Mouse (Mus musculus): ENCODE measurements around the gene Cldn18.

Cldn18 gene

DNA sequence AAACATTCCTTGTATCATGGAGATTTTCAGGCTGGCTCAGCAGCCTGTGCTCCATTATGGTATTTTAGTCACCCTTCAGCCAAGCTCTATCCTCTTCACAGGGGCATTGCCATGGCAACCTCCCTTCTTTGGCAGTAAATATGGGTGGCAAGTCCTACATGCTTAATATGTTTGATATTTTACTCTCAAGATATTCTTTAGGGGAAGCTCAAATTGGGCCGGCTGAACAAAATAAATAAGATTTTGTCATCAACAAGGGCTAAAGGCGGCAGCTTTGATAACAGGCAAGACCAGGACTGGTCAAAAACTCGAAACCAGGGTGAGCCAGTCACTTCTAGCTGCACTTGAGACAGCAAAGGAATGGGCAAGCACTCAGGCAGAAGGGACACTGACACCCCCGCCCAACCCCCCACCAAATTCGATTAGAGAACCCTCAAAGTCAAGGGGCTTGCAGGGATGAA lies 32.0 kb downstream of the Cldn18 start:
- no peak for DNase-seq (ENCODE audit: low spot score)

DNA sequence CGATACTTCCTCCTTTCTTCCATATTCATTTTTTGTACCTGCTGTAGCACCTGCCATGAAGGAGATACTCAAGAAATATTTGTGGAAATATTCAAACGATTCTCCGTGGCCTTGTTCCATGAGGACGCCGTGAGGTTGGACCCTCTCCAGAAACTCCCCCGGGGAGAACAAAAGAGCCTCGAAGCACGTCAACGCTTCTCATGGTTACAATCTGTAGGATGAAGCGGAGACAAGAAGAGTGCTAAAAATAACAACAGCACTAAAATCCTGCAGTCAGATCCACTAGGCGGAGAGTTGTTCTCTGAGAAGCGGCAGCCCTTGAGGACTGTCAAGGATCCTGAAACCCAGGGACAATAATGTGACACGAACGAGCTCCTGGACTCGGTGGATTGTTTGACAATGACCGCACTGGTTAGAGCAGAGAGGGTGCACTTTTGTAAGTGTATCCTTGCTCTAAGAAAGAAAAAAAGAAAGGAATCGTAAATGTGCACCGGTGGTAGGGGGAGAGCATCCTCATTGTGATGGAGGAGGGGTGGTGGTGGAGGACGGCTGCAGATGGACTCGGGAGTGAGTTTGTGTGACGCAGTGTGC lies 35.0 kb downstream of the Cldn18 start:
- DNase-seq (ENCODE audit: low spot score) = no peak

DNA sequence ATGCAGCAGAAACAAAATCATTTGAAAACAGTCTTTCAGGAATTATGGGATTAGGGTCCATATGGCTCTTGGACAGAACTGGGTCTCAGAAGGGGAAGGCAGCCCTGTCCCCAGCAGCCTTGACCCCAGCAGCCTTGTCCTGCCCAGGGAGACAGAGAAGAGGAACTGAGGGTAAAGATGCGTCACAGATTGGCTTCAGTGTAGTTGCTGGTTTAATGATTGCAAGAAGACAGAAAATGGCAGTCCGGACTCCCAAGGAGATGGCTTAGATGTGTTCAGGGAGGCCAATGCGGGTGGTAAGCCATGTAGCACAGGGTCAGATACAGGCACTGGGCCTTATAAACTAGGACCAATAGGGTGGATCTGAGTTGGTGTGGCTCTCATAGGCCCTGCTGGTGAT lies 41.4 kb downstream of the Cldn18 start:
- DNase-seq (ENCODE audit: low spot score) = no peak

DNA sequence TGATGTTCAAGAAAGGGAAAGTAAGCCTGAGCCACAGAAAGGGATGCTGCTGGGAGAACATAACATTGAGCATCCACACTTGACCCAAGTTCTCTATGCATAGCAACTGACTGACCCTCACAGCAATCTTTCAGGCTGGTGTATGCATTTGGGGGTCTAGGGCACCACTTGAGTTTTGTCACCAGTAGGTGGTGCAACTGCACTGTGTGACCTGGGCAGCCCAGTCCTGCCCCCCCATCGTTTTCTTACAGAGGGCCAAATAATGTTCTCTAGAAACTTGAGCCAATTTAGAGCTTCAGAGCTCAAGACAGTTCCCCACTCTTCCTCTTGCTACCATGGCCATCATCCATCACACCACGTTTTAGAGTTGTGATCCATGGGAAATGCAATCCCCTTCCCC lies 45.5 kb downstream of the Cldn18 start:
- DNase-seq (ENCODE audit: low spot score) = no peak

DNA sequence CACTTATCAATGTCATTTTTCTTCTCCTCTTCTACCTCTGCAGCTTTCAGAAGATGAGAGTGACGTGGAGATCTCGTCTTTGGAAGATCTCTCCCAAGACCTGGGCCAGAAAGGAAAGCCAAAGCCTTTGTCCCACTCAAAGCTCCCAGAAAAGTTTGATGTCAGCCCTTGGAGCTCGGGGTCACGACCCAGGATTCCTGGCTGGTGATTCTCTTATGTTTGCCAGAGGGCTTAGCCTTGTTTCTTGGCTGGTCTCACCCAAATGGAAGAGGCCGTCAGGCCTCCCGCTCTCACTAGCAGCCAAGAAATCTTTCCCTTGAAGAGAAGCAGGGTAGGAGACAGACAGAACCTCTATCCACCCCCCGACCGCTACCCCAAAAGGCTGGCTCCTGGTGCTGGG lies 49.5 kb downstream of the Cldn18 start:
- DNase-seq (ENCODE audit: low spot score) = peak; percentile 85

DNA sequence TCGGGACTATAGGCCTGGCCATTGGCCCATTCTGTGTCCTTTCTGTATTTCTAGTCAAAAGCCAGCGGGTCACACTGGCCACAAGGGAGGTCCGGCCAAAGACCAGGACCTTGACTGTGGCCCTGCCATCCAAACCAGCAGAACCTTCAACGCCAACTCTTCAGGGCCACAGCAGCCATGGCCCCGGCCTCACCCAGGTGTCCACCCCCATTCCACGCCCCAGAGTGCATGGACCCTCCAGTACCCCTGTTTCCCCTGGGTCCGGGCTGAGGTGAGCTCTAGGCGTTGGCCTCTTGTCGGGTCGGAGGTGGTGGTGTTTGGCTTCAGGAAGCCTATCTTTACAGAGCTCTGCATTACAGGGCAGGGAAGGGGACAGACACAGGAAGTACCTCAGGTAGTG lies 54.2 kb downstream of the Cldn18 start:
- no peak for DNase-seq (ENCODE audit: low spot score)

DNA sequence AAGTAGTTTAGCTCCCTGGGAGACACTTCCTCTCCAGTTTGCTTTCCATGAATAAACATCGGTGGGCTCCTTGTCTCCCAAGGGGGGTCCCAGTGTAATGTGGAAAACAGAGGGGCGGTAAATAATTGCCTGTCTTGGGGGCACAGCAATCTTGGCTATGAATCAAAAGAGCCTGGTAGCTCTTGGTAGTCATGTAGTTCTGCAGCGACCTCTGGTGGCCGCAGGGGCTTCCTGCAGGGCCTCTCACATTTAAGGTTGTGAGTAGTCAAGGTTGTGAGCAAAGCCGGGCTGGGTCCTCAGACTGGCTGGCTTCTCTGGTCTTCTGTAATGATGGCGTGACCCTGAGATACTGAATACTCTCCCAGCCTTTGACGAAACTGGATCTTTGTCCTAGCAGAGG lies 54.7 kb downstream of the Cldn18 start:
- peak; percentile 79 for DNase-seq (ENCODE audit: low spot score)

DNA sequence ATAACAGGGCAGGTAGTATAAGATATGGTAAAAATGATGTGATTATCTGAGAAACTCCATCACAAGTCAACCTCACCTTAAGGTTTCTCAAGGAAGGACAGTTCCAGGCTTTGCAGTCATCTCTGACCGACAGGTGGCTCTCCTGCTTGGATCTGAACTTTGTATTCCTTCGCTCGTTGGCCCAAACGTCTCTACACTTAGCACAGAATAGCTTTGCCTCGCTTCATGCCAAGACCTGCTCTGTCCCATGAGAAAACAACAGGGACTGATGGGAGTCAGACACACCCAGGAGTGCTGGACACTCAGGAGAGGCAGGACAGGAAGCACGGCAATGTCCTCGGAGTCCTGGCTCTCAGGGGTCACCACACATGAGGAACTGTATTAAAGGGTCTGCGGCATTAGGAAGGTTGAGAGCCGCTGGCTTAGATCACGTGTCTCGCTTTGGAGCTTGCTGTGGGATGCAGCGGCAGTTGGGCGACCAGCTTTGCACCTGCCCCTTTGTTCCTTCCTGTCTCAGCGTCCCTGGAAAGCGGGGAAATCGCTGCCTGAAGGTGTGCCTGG lies 55.4 kb downstream of the Cldn18 start:
- no peak for DNase-seq (ENCODE audit: low spot score)

DNA sequence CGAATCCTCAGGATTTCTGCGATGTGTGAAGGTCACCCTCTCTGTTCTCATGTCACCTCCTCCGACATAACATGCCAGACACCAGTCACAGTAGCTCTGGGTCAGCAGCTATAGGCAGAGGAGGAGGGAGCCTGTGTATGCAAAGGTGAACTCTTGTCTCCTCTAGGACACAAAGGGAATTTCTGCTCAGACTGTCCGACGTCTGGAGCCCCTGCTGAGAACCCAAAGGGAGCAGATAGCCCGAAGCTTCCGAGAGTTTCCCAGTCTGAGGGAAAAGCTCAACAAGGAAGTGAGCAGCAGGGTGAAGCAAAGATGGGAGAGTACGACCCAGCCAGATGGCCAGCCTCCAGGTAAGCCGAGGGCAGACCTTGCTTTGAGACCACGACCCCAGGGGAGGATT lies 56.3 kb downstream of the Cldn18 start:
- no peak for DNase-seq (ENCODE audit: low spot score)

DNA sequence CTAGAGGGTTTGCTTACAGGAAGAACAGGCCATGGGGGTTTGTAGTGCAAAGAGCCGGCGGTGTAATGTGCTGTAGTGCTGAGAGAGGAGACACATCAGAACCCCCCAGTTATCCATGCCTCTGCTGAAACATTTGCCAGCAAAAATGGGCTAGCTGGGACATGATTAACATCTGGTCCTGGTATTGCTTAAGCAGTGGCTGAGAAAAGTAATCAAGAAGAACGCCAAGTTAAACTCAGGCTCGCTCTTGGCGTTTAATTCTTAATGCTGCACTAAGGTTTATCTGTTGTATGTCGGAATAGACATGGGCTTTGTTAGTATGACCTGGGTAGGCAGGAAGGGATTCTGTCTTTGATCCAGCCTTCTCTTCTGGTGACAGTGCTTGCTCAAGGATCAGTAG lies 71.0 kb downstream of the Cldn18 start:
- peak; percentile 13 for DNase-seq (ENCODE audit: low spot score)

DNA sequence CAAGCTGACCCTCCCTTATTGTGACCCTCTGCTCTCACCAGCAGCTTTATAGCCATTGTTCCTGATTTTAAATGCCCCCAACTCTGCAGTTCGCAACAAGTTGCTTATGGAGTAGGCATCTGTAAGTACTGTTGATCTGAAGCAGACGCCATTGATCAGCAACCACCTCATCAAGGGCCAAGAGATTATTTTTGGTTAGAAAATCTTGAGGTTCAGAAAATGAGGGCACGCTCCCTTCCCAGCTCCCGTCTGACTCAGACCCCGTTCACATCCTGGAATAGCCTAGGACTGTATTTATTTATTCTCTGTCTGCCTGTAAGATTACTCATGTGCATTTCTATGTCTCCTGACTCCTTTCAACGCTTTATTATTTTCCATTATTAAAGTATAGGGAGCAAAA lies 71.7 kb downstream of the Cldn18 start:
- DNase-seq (ENCODE audit: low spot score) = no peak

DNA sequence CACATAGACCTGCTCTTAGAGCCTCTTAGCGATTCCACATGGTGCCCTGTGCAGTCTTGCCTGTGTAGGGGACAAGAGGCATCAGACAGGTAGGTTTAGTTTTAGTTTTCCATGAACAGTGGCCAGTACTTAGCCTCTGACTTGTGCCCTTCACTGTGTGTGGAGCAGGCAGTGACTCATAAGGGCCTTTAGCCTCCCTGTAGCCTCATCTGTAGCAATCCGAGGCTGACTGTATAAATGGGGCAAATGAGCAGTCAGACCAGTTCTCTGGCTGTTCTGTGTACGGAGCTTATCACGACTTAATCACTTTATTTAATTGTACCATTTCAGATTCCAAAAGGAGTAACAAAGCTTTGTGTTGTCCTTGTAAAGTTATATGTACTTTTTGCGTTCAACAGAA lies 77.1 kb downstream of the Cldn18 start:
- DNase-seq (ENCODE audit: low spot score) = peak; percentile 49
